Mouse (Mus musculus): ENCODE results near the gene Kcnn1. TPM values are rescaled to one million over a fixed set of nuclear protein-coding genes. Genes with fewer than 3 reads are reported as not detected.
A peak's percentile ranks its signal among the peaks of the same experiment; 100 is the strongest.

The Kcnn1 gene
- total and polyA plus RNA-seq, 3 experiments = 0.03 to 0.22 TPM; not detected in 1

DNA sequence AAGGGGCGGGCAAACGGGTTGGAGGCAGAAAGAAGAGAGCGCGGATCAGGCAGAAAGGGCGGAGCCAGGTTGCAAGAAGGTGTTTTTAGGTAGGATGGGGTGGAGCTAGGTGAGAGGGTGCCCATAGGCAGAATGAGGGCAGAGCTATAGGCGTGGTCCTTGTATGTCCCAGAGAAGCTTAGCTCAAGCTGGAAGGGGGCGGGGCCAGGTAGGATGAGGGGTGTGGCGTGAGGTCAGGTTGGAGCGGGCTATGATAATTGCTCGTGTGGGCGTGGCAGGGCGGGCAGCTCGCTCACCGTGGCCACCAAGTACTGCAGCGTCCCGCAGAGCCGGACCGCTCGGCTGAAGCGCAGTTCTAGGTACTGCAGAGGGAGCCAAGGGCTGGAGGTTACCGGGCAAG lies 28.3 kb upstream of the Kcnn1 start:
- Histone ChIP-seq H3K27me3 (ENCODE audit: insufficient read depth, low read length) (peaks cover 3% of the 10 kb centered on the region; the same call in 1 of the 2 replicates), H3K36me3 (replicated peaks) (peaks cover 60% of the 10 kb centered on the region), H3K9me3 (replicated peaks) (peaks cover 28% of the 10 kb centered on the region), H3K4me3 (ENCODE audit: low read depth, low read length) (no peak overlapping the region; the same call in 1 of the 2 replicates), H3K4me1 (ENCODE audit: insufficient read depth, low read depth, low read length) (peaks cover 31% of the 10 kb centered on the region)
- no peak for DNase-seq (ENCODE audit: low spot score)
- no peak for ATAC-seq (ENCODE audit: extremely low read depth, insufficient number of reproducible peaks, low FRiP score, poor library complexity, severe bottlenecking)
- no peak for TF ChIP-seq POLR2AphosphoS5 (IDR thresholded peaks at IDR 0.05; ENCODE audit: insufficient replicate concordance, low read depth, low read length)
- TF ChIP-seq CTCF (IDR thresholded peaks at IDR 0.05; ENCODE audit: low read depth, low read length) = no peak
- no peak for TF ChIP-seq GATA2 (IDR thresholded peaks at IDR 0.05; ENCODE audit: borderline replicate concordance, low read depth, low read length)
- no peak for TF ChIP-seq TAL1 (conservative IDR thresholded peaks at IDR 0.05; ENCODE audit: low read depth, low read length)
- TF ChIP-seq GATA1 (IDR thresholded peaks at IDR 0.05; ENCODE audit: borderline replicate concordance, low read length) = no peak

DNA sequence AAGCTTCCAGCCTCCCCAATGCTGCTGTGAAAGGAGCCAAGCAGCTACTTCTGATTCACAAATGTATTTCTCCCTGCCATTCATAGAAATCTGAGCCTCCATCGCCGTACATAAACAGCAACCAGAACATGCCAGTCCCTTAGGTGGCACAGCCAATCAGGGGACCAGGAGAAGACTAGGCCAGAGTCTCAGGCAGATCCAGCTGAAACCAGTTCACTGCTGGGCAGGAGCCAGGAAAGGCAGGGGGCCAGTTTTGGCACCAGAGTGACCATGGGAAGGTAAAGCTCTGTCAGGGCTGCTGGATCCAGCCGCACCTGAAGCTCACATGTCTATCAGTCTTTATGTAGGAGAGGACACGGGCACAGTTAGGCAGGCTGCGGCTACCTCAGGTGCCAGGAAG lies 27.6 kb upstream of the Kcnn1 start:
- Histone ChIP-seq H3K36me3 (replicated peaks) (peaks cover 53% of the 10 kb centered on the region), H3K27me3 (ENCODE audit: insufficient read depth, low read length) (peaks cover 3% of the 10 kb centered on the region; the same call in 1 of the 2 replicates)

DNA sequence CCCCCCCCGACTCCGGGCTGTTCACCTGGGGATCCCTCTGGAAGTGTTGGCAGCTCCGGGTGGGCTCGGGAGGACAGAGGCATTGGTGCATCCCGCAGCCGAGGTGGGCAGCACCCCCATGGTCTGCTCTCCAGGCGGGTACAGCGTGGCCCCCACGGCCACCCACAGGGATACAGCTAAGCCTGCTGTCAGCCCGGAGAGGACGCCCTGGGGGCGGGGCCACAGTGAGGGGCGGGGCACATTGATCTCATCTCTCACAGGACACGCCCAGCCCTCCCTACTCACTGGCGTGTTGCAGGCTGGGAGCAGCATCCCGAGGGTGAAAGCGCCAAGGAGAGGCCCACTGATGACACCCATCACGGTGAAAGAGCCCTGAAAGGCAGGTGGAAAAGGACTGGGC lies 24.6 kb upstream of the Kcnn1 start:
- no peak for TF ChIP-seq TAL1 (conservative IDR thresholded peaks at IDR 0.05; ENCODE audit: low read depth, low read length)
- TF ChIP-seq GATA2 (IDR thresholded peaks at IDR 0.05; ENCODE audit: borderline replicate concordance, low read depth, low read length) = no peak
- no peak for TF ChIP-seq GATA1 (IDR thresholded peaks at IDR 0.05; ENCODE audit: borderline replicate concordance, low read length)
- no peak for TF ChIP-seq POLR2AphosphoS5 (IDR thresholded peaks at IDR 0.05; ENCODE audit: insufficient replicate concordance, low read depth, low read length)
- TF ChIP-seq CTCF (IDR thresholded peaks at IDR 0.05; ENCODE audit: low read depth, low read length) = no peak
- Histone ChIP-seq H3K27me3 (ENCODE audit: insufficient read depth, low read length) (peaks cover 3% of the 10 kb centered on the region; the same call in 1 of the 2 replicates), H3K4me3 (ENCODE audit: low read depth, low read length) (no peak overlapping the region), H3K9me3 (replicated peaks) (peaks cover 18% of the 10 kb centered on the region), H3K36me3 (replicated peaks) (peaks cover 23% of the 10 kb centered on the region), H3K4me1 (ENCODE audit: insufficient read depth, low read depth, low read length) (peaks cover 8% of the 10 kb centered on the region; the same call in 1 of the 2 replicates)
- DNase-seq (ENCODE audit: low spot score) (no peak), ATAC-seq (ENCODE audit: extremely low read depth, insufficient number of reproducible peaks, low FRiP score, poor library complexity, severe bottlenecking) (no peak)

More for the DNA sequence above, 27.6 kb upstream of the Kcnn1 start:
- Histone ChIP-seq H3K9me3 (replicated peaks) (peaks cover 28% of the 10 kb centered on the region), H3K4me3 (ENCODE audit: low read depth, low read length) (no peak overlapping the region), H3K4me1 (ENCODE audit: insufficient read depth, low read depth, low read length) (peaks cover 25% of the 10 kb centered on the region)
- TF ChIP-seq GATA2 (IDR thresholded peaks at IDR 0.05; ENCODE audit: borderline replicate concordance, low read depth, low read length) (no peak), POLR2AphosphoS5 (IDR thresholded peaks at IDR 0.05; ENCODE audit: insufficient replicate concordance, low read depth, low read length) (no peak), TAL1 (conservative IDR thresholded peaks at IDR 0.05; ENCODE audit: low read depth, low read length) (no peak), GATA1 (IDR thresholded peaks at IDR 0.05; ENCODE audit: borderline replicate concordance, low read length) (no peak), CTCF (IDR thresholded peaks at IDR 0.05; ENCODE audit: low read depth, low read length) (no peak)
- DNase-seq (ENCODE audit: low spot score) (no peak), ATAC-seq (ENCODE audit: extremely low read depth, insufficient number of reproducible peaks, low FRiP score, poor library complexity, severe bottlenecking) (no peak)

DNA sequence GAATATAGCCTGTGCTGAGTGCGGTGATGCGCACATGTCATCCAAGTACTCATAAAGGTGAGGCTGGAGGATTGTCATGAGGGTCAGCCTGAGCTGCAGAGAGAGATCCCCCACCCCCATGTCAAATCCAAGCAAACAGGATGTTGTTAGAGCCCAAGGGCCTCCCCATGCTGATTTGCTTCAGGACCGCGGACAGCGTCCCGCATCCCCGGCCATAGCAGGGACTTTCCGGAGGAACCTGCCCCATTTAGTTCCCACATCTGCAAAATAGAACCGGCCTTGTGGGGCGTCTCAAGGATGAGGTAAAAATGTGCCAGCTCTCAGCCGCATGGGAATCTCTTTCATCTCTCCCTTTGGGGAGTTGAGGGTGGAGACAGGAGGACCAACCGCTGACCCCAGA lies 22.6 kb upstream of the Kcnn1 start:
- DNase-seq (ENCODE audit: low spot score) (peak; percentile 53), ATAC-seq (ENCODE audit: extremely low read depth, insufficient number of reproducible peaks, low FRiP score, poor library complexity, severe bottlenecking) (no peak; the same call in 1 of the 2 replicates)
- TF ChIP-seq CTCF (IDR thresholded peaks at IDR 0.05; ENCODE audit: low read depth, low read length) (no peak), TAL1 (conservative IDR thresholded peaks at IDR 0.05; ENCODE audit: low read depth, low read length) (no peak), POLR2AphosphoS5 (IDR thresholded peaks at IDR 0.05; ENCODE audit: insufficient replicate concordance, low read depth, low read length) (no peak), GATA1 (IDR thresholded peaks at IDR 0.05; ENCODE audit: borderline replicate concordance, low read length) (no peak), GATA2 (IDR thresholded peaks at IDR 0.05; ENCODE audit: borderline replicate concordance, low read depth, low read length) (no peak)
- Histone ChIP-seq H3K4me3 (ENCODE audit: low read depth, low read length) (no peak overlapping the region), H3K9me3 (replicated peaks) (no peaks in the 10 kb centered on the region), H3K27me3 (ENCODE audit: insufficient read depth, low read length) (peaks cover 4% of the 10 kb centered on the region; the same call in 1 of the 2 replicates), H3K36me3 (replicated peaks) (peaks cover 2% of the 10 kb centered on the region), H3K4me1 (ENCODE audit: insufficient read depth, low read depth, low read length) (0 out of 2 replicates have a peak, but pooled peaks cover 3% of the 10 kb centered on the region)

DNA sequence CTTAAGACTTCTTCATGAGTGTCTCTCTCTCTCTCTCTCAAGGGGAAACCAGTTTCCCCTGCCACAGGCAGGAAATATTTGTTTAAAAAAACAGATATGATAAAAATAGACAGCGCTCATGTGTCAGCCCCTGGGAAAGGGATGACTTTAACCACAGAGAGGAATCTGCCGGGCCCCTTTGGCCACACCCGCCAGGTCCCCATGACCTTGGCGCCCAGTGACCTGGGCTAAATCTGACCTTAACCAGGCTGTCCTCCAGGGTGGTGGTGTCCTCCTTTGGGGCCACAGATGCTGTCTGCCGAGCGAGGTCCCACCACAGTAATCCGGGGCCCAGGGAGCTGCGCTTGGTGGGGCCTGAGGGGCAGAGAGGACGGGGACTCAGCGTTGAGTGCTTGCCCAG lies 21.6 kb upstream of the Kcnn1 start:
- H3K27me3 ChIP-seq (ENCODE audit: insufficient read depth, low read length) = peaks cover 12% of the 10 kb centered on the region
- H3K4me3 ChIP-seq (ENCODE audit: low read depth, low read length) = no peak overlapping the region
- 0 out of 2 replicates have a peak, but pooled peaks cover 3% of the 10 kb centered on the region for H3K4me1 ChIP-seq (ENCODE audit: insufficient read depth, low read depth, low read length)

DNA sequence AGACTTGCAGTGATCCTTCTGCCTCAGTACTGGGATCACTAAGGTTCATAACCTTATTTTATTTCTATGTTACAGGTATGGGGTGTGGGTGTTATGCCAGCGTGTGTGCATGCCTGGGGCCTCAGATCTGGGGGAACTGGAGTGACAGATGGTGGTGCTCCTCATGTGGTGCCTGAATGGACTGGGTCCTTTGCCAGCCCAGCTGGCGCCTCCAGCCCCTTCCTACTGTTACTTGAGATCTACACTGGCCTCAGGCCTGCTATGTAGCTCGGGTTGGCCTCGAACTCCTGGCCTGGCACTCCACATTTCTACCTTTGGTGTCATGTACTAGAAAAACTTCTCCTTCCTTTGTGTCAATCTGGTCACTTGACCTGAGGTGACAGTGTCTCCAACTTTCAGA lies 21.1 kb upstream of the Kcnn1 start:
- ATAC-seq (ENCODE audit: extremely low read depth, insufficient number of reproducible peaks, low FRiP score, poor library complexity, severe bottlenecking) (no peak), DNase-seq (ENCODE audit: low spot score) (no peak)
- peaks cover 3% of the 10 kb centered on the region; the same call in 1 of the 2 replicates for H3K4me1 ChIP-seq (ENCODE audit: insufficient read depth, low read depth, low read length)
- peaks cover under 1% of the 10 kb centered on the region for H3K36me3 ChIP-seq (replicated peaks)
- H3K4me3 ChIP-seq (ENCODE audit: low read depth, low read length) = no peak overlapping the region
- TF ChIP-seq GATA1 (IDR thresholded peaks at IDR 0.05; ENCODE audit: borderline replicate concordance, low read length) = no peak
- TF ChIP-seq TAL1 (conservative IDR thresholded peaks at IDR 0.05; ENCODE audit: low read depth, low read length) = no peak
- no peak for TF ChIP-seq CTCF (IDR thresholded peaks at IDR 0.05; ENCODE audit: low read depth, low read length)
- no peak for TF ChIP-seq GATA2 (IDR thresholded peaks at IDR 0.05; ENCODE audit: borderline replicate concordance, low read depth, low read length)
- TF ChIP-seq POLR2AphosphoS5 (IDR thresholded peaks at IDR 0.05; ENCODE audit: insufficient replicate concordance, low read depth, low read length) = no peak
- H3K9me3 ChIP-seq (replicated peaks) = no peaks in the 10 kb centered on the region
- H3K27me3 ChIP-seq (ENCODE audit: insufficient read depth, low read length) = peaks cover 17% of the 10 kb centered on the region

More for the DNA sequence above, 21.6 kb upstream of the Kcnn1 start:
- DNase-seq (ENCODE audit: low spot score) (no peak), ATAC-seq (ENCODE audit: extremely low read depth, insufficient number of reproducible peaks, low FRiP score, poor library complexity, severe bottlenecking) (no peak)
- TF ChIP-seq POLR2AphosphoS5 (IDR thresholded peaks at IDR 0.05; ENCODE audit: insufficient replicate concordance, low read depth, low read length) = no peak
- no peak for TF ChIP-seq GATA2 (IDR thresholded peaks at IDR 0.05; ENCODE audit: borderline replicate concordance, low read depth, low read length)
- TF ChIP-seq CTCF (IDR thresholded peaks at IDR 0.05; ENCODE audit: low read depth, low read length) = no peak
- no peaks in the 10 kb centered on the region for H3K9me3 ChIP-seq (replicated peaks)
- peaks cover 2% of the 10 kb centered on the region for H3K36me3 ChIP-seq (replicated peaks)
